Mouse (Mus musculus) frontal cortex, postnatal 14 days (tissue): ENCODE measurements around the gene Olfr952.

ENCODE experiments used
- DNase-seq, 2 experiments: peaks; one replicate each; pipeline ENCODE4 v3.0.0; 2022; ENCODE audit warnings: low spot score in 2 of 2

The Olfr952 gene

GRCm38 (mm10) chr9:39427048-39427447 is at the start of gene Olfr952:
TSS of gene Olfr952 (minus strand) at chr9:39427148.
- no peak for DNase-seq

DNA sequence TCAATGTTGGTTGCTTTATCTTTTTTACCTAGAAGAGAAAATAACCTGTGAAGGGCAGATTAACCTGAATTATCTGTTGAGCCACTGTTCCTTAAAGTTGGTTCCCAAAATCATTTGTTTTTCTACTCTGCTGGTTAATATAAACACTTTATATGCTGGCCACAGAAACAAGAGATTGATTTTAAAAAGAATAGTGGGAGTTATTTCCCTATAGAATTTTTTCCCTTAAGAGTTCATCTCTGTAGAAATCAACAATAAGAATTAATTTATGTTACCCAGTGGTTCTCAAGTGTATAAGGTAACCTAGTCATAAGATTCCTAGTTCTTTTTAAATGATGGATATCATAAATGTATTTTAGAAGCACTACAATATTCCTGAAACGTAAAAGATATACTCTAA is 44.9 kb upstream of the Olfr952 start, which contains the start of gene Olfr955:
TSS of gene Olfr955 (minus strand) at position 101 of the 400 bp plus-strand sequence.
- no peak for DNase-seq

DNA sequence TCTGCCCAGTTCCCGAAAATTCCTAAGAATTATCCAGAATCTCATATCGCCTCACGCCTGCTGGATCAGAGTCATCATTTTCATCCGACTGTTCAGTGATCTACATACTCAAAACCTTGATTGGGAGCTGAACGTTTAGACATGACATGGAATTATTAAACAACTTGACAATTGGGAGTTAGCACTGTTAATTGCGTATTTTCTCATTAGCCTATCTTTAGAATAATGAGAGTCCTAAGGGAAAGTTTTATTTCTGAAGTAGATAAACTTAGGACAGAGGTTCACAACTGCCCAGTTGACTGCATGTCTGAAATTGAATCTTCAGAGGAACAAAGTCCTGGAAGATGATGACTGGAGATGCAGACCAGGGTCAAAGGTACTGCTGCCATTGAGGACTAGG is 29.5 kb upstream of the Olfr952 start, which contains the start of gene Olfr954:
TSS of gene Olfr954 (plus strand) at position 301 of the 400 bp plus-strand sequence.
- DNase-seq = no peak

DNA sequence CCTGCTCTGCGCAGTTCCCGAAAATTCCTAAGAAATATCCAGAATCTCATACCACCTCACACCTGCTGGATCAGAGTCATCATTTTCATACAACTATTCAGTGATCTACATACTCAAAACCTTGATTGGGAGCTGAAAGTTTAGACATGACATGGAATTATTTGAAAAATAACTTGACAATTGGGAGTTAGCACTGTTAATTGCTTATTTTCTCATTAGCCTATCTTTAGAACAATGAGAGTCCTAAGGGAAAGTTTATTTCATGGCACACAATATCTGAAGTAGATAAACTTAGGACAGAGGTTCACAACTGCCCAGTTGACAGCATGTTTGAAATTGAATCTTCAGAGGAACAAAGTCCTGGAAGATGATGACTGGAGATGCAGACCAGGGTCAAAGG is 39.8 kb downstream of the Olfr952 start, which contains the start of gene Olfr951:
TSS of gene Olfr951 (plus strand) at position 301 of the 400 bp plus-strand sequence.
- no peak for DNase-seq
